19 mouse cellular contexts compared by ENCODE assay signal in the genomic region with DNA sequence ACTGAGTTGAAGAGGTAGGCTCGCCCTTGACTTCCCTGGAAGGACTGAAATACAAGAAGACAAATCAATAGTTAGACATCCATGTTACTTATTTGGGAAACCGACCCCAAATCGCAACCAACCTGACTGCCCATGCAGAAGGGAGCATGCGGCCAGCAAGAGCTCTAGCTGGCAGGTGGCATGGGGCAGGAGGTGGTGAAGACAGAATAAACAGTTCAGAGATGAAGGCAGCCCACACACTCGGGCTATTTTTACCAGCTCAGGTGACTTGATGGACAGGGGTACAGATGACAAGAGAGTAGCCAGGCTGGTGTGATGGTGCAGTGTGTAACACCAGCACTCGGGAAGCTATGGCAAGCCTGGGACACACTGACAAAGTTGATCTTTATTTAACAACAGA. TPM values are rescaled to one million over a fixed set of nuclear protein-coding genes. Genes with fewer than 3 reads are reported as not detected.
DNase-seq lines count a peak whose midpoint lies in the region; ATAC-seq and TF ChIP-seq lines count a peak whose summit lies in the region.
"Had no signal": no experiment of that assay in that cellular context is flagged by ENCODE, and none has a peak within 500 bp of the region (broad histone marks: within the 10 kb centered on the region; RNA-seq: fewer than 3 reads in every experiment).

No protein-coding gene starts in this region.

- WGBS in heart, adult 2 months = 78% methylated on average over 6 of the region's 6 CpGs
- 89% methylated on average over 6 of the region's 6 CpGs for WGBS in hindbrain, embryonic 10.5 days
- 85% methylated on average over 6 of the region's 6 CpGs for WGBS in hindbrain, postnatal 0 days
- WGBS in midbrain, embryonic 14.5 days = 86% methylated on average over 6 of the region's 6 CpGs
- WGBS in midbrain, postnatal 0 days = 84% methylated on average over 6 of the region's 6 CpGs

- no peak overlapping the region for H3K4me3 ChIP-seq in heart, adult 2 months
- H3K4me3 ChIP-seq in hindbrain, embryonic 10.5 days = no peak overlapping the region
- no peak overlapping the region for H3K4me3 ChIP-seq in hindbrain, postnatal 0 days (ENCODE audit: low read length)
- H3K4me3 ChIP-seq in midbrain, embryonic 14.5 days (replicated peaks; ENCODE audit: low read depth, low read length) = no peak overlapping the region
- H3K4me3 ChIP-seq in midbrain, postnatal 0 days (ENCODE audit: low read depth, low read length) = no peak overlapping the region
- H3K4me3 ChIP-seq: embryonic facial prominence, embryonic 10.5 days; forebrain, embryonic 12.5 days; lung, embryonic 15.5 days had no signal

- TF ChIP-seq EP300 in heart, adult 2 months (IDR thresholded peaks at IDR 0.05; ENCODE audit: insufficient read depth, low read depth, low read length) = no peak

- peaks cover 12% of the 10 kb centered on the region for H3K4me1 ChIP-seq in heart, adult 2 months (ENCODE audit: control insufficient read depth, insufficient read depth, low read length)
- H3K4me1 ChIP-seq in hindbrain, embryonic 10.5 days (replicated peaks) = peaks cover 17% of the 10 kb centered on the region
- peaks cover 4% of the 10 kb centered on the region for H3K4me1 ChIP-seq in hindbrain, postnatal 0 days (ENCODE audit: insufficient read depth, low read length)
- peaks cover 12% of the 10 kb centered on the region; the same call in 1 of the 2 replicates for H3K4me1 ChIP-seq in midbrain, embryonic 14.5 days (ENCODE audit: control insufficient read depth, insufficient read depth, low read length)
- H3K4me1 ChIP-seq in midbrain, postnatal 0 days (ENCODE audit: insufficient read depth, low read length) = no peaks in the 10 kb centered on the region

- peaks cover 5% of the 10 kb centered on the region for H3K36me3 ChIP-seq in heart, adult 2 months (ENCODE audit: control insufficient read depth, insufficient read depth, low read length)
- peaks cover 20% of the 10 kb centered on the region for H3K36me3 ChIP-seq in hindbrain, embryonic 10.5 days
- H3K36me3 ChIP-seq in hindbrain, postnatal 0 days (ENCODE audit: insufficient read depth, low read length) = no peaks in the 10 kb centered on the region
- H3K36me3 ChIP-seq in midbrain, embryonic 14.5 days (ENCODE audit: control insufficient read depth, insufficient read depth, low read length) = peaks cover 13% of the 10 kb centered on the region; the same call in 1 of the 2 replicates
- H3K36me3 ChIP-seq in midbrain, postnatal 0 days (ENCODE audit: insufficient read depth, low read length) = 0 out of 2 replicates have a peak, but pooled peaks cover 3% of the 10 kb centered on the region

- ATAC-seq in hindbrain, postnatal 0 days = no peak
- ATAC-seq in midbrain, embryonic 14.5 days (ENCODE audit: low FRiP score, low TSS enrichment) = no peak
- ATAC-seq in midbrain, postnatal 0 days (ENCODE audit: low FRiP score) = no peak

- H3K4me2 ChIP-seq in hindbrain, postnatal 0 days (ENCODE audit: low read depth, low read length) = no peak overlapping the region
- H3K4me2 ChIP-seq in midbrain, embryonic 14.5 days (ENCODE audit: low read length) = no peak overlapping the region
- no peak overlapping the region for H3K4me2 ChIP-seq in midbrain, postnatal 0 days (ENCODE audit: low read depth, low read length, poor library complexity, severe bottlenecking)
- H3K4me2 ChIP-seq: forebrain, embryonic 12.5 days; lung, embryonic 15.5 days; midbrain, embryonic 11.5 days had no signal

- TF ChIP-seq CTCF in heart, adult 2 months (IDR thresholded peaks at IDR 0.05) = no peak
- no peak for TF ChIP-seq CTCF in hindbrain, postnatal 0 days (IDR thresholded peaks at IDR 0.05; ENCODE audit: low read depth)
- TF ChIP-seq CTCF in midbrain, postnatal 0 days (IDR thresholded peaks at IDR 0.05) = no peak

- intact Hi-C loops in heart, adult 2 months (cut with DNase I) = no loop called here
- intact Hi-C loops in heart, postnatal 14 days (cut with DNase I) = no loop called here

- H3K9ac ChIP-seq in heart, adult 2 months (ENCODE audit: low read depth, low read length) = no peak overlapping the region
- no peak overlapping the region for H3K9ac ChIP-seq in hindbrain, postnatal 0 days (replicated peaks; ENCODE audit: low read length)
- H3K9ac ChIP-seq in midbrain, embryonic 14.5 days (replicated peaks; ENCODE audit: low read length) = no peak overlapping the region
- H3K9ac ChIP-seq in midbrain, postnatal 0 days (replicated peaks; ENCODE audit: low read length, poor library complexity, severe bottlenecking) = no peak overlapping the region
- H3K9ac ChIP-seq: forebrain, embryonic 12.5 days; liver, embryonic 14.5 days; lung, embryonic 15.5 days had no signal

- peak overlapping the region; percentile 55 for H3K27ac ChIP-seq in heart, adult 2 months
- H3K27ac ChIP-seq in hindbrain, embryonic 10.5 days = peak overlapping the region; percentile 81; the same call in 1 of the 2 replicates
- H3K27ac ChIP-seq in hindbrain, postnatal 0 days = no peak overlapping the region
- H3K27ac ChIP-seq in midbrain, embryonic 14.5 days (replicated peaks; ENCODE audit: low read depth, low read length) = peak overlapping the region; percentile 49; the same call in 1 of the 2 replicates
- no peak overlapping the region for H3K27ac ChIP-seq in midbrain, postnatal 0 days (ENCODE audit: low read depth, low read length)
- H3K27ac ChIP-seq: liver, embryonic 14.5 days had no signal

- no peak for DNase-seq in heart, adult 2 months
- no peak for DNase-seq in heart, postnatal 14 days
- DNase-seq in hindbrain, embryonic 10.5 days (ENCODE audit: low spot score) = no peak
- DNase-seq in hindbrain, postnatal 0 days (ENCODE audit: low spot score) = no peak
- DNase-seq in midbrain, embryonic 14.5 days = no peak
- DNase-seq in midbrain, postnatal 0 days (ENCODE audit: low spot score) = no peak
- DNase-seq in embryo, embryonic 10 days (ENCODE audit: low spot score) = no peak
- DNase-seq: adrenal gland, postnatal 36 days; cerebellum, adult 18-20 months; cerebellum, postnatal 36 days; gastrocnemius, postnatal 25 days; kidney, adult 11 months; lung, postnatal 4 days; right cerebral cortex, postnatal 4 days had no signal

- no peaks in the 10 kb centered on the region for H3K79me2 ChIP-seq in heart, adult 2 months (replicated peaks; ENCODE audit: control insufficient read depth, insufficient read depth, low read length)

- no peaks in the 10 kb centered on the region for H3K27me3 ChIP-seq in heart, adult 2 months (ENCODE audit: control insufficient read depth, insufficient read depth, low read length)
- H3K27me3 ChIP-seq in hindbrain, embryonic 10.5 days (ENCODE audit: insufficient read depth, poor library complexity, severe bottlenecking) = no peaks in the 10 kb centered on the region
- H3K27me3 ChIP-seq in hindbrain, postnatal 0 days (ENCODE audit: insufficient read depth, low read length) = no peaks in the 10 kb centered on the region
- no peaks in the 10 kb centered on the region for H3K27me3 ChIP-seq in midbrain, embryonic 14.5 days (ENCODE audit: control insufficient read depth, insufficient read depth, low read length)
- H3K27me3 ChIP-seq in midbrain, postnatal 0 days (ENCODE audit: insufficient read depth, low read length) = no peaks in the 10 kb centered on the region
- H3K27me3 ChIP-seq: forebrain, embryonic 12.5 days; lung, embryonic 15.5 days had no signal

- H3K9me3 ChIP-seq in hindbrain, embryonic 10.5 days = no peaks in the 10 kb centered on the region
- no peaks in the 10 kb centered on the region for H3K9me3 ChIP-seq in hindbrain, postnatal 0 days (ENCODE audit: low read length)
- no peaks in the 10 kb centered on the region for H3K9me3 ChIP-seq in midbrain, embryonic 14.5 days (ENCODE audit: control insufficient read depth, low read length)
- no peaks in the 10 kb centered on the region for H3K9me3 ChIP-seq in midbrain, postnatal 0 days (ENCODE audit: low read length)
- H3K9me3 ChIP-seq: embryonic facial prominence, embryonic 10.5 days; forebrain, embryonic 12.5 days; lung, embryonic 15.5 days had no signal

- TF ChIP-seq POLR2A in heart, adult 2 months (IDR thresholded peaks at IDR 0.05; ENCODE audit: insufficient read depth, low read depth, low read length) = no peak

RNA-seq across cellular contexts. Expression of a gene that starts 47.6 kb away (rescaled TPM):
- 10 to 100 TPM; 11.6 to 26.3 TPM for total RNA-seq in heart, adult 2 months (2021)
- polyA plus RNA-seq in heart, adult 2 months (2012; rRNA removed) = 7.9 and 12.2 TPM in 2 replicates
- 10 to 100 TPM; 24.7 to 24.8 TPM for total RNA-seq in heart, postnatal 14 days (2021)
- polyA plus RNA-seq in hindbrain, embryonic 10.5 days (2016; fragmentation: Nextera tagmentation; extraction: Ambion mirVana) = 4.2 and 4.3 TPM in 2 replicates
- total RNA-seq in hindbrain, postnatal 0 days (2014; rRNA removed) = 2.7 and 4.6 TPM in 2 replicates
- polyA plus RNA-seq in hindbrain, postnatal 0 days (2015; fragmentation: Nextera tagmentation; extraction: Ambion mirVana) = 3.4 and 3.6 TPM in 2 replicates
- polyA plus RNA-seq in midbrain, embryonic 14.5 days (2014; fragmentation: Nextera tagmentation; extraction: Ambion mirVana) = 6.0 and 6.2 TPM in 2 replicates
- 5.8 and 6.1 TPM in 2 replicates for total RNA-seq in midbrain, postnatal 0 days (2014; rRNA removed)
- polyA plus RNA-seq in midbrain, postnatal 0 days (2015; fragmentation: Nextera tagmentation; extraction: Ambion mirVana) = 4.2 and 4.3 TPM in 2 replicates

Comparison
In these comparisons a context has a peak if more than half of its experiments do, and no peak if none do; other contexts are left out.
1. H3K27ac ChIP-seq: peak in heart, adult 2 months (single experiment), hindbrain, embryonic 10.5 days (single experiment) and midbrain, embryonic 14.5 days (single experiment); none in hindbrain, postnatal 0 days (single experiment) and midbrain, postnatal 0 days (single experiment).